Mouse (Mus musculus): ENCODE results near the gene Trim30c. TPM values are rescaled to one million over a fixed set of nuclear protein-coding genes. Genes with fewer than 3 reads are reported as not detected.
A peak's percentile ranks its signal among the peaks of the same experiment; 100 is the strongest.

Trim30c gene
- not detected for polyA plus RNA-seq (2012; fragmentation: generic; extraction: Trizol)

GRCm38 (mm10) chr7:104400698-104401097 lies at the start of gene Trim30c:
Gene Trim30c (minus strand): TSS chr7:104400837.
- no peak for TF ChIP-seq MYOG (IDR thresholded peaks at IDR 0.05; ENCODE audit: control insufficient read depth in 1 of 3, insufficient read depth in 1 of 3, insufficient read length in 2 of 3, low read depth in 2 of 3)
- Histone ChIP-seq H3K4me2 (ENCODE audit: low read depth) (no peak within 1 kb of the TSS), H3K4me3 (no peak within 1 kb of the TSS), H3K79me2 (ENCODE audit: control insufficient read depth, insufficient read depth) (no peaks in the 10 kb centered on the region), H3K36me3 (ENCODE audit: control insufficient read depth, insufficient read depth) (no peaks in the 10 kb centered on the region), H3K27me3 (ENCODE audit: control insufficient read depth, insufficient read depth, insufficient read length) (no peaks in the 10 kb centered on the region), H3ac (ENCODE audit: control insufficient read depth, insufficient read length) (no peak within 1 kb of the TSS)

- Histone ChIP-seq H3K36me3 (ENCODE audit: control insufficient read depth, insufficient read depth) (no peaks in the 10 kb centered on the region), H3K4me3 (no peak overlapping the region), H3K79me2 (ENCODE audit: control insufficient read depth, insufficient read depth) (no peaks in the 10 kb centered on the region), H3K4me2 (ENCODE audit: low read depth) (peak overlapping the region; percentile 27), H3K27me3 (ENCODE audit: control insufficient read depth, insufficient read depth, insufficient read length) (no peaks in the 10 kb centered on the region), H3ac (ENCODE audit: control insufficient read depth, insufficient read length) (no peak overlapping the region)
- no peak for TF ChIP-seq POLR2A (IDR thresholded peaks at IDR 0.05; ENCODE audit: insufficient read length, low read depth)
- no peak for TF ChIP-seq MAX (IDR thresholded peaks at IDR 0.05; ENCODE audit: low read depth)
- TF ChIP-seq SRF (IDR thresholded peaks at IDR 0.05; ENCODE audit: control insufficient read depth, insufficient read length, low read depth): no peak
Measured at GRCm38 (mm10) chr7:104445961-104446645, 45.5 kb upstream of the Trim30c start.

GRCm38 (mm10) chr7:104404460-104404950 lies 3.9 kb upstream of the Trim30c start:
- Histone ChIP-seq H3ac (ENCODE audit: control insufficient read depth, insufficient read length) (no peak overlapping the region), H3K36me3 (ENCODE audit: control insufficient read depth, insufficient read depth) (no peaks in the 10 kb centered on the region), H3K4me3 (no peak overlapping the region), H3K27me3 (ENCODE audit: control insufficient read depth, insufficient read depth, insufficient read length) (no peaks in the 10 kb centered on the region), H3K4me2 (ENCODE audit: low read depth) (no peak overlapping the region), H3K79me2 (ENCODE audit: control insufficient read depth, insufficient read depth) (no peaks in the 10 kb centered on the region)
- no peak for TF ChIP-seq TCF3 (IDR thresholded peaks at IDR 0.05; ENCODE audit: insufficient read length, low read depth)
- no peak for TF ChIP-seq SRF (IDR thresholded peaks at IDR 0.05; ENCODE audit: control insufficient read depth, insufficient read length, low read depth)
- no peak for TF ChIP-seq POLR2A (IDR thresholded peaks at IDR 0.05; ENCODE audit: insufficient read length, low read depth)
- no peak for TF ChIP-seq MYOD1 (IDR thresholded peaks at IDR 0.05; ENCODE audit: control insufficient read depth in 1 of 3, insufficient read length in 2 of 3, low read depth in 2 of 3)

GRCm38 (mm10) chr7:104401140-104401539 lies 503 bp upstream of the Trim30c start:
- no peak overlapping the region for H3K4me3 ChIP-seq
- H3K79me2 ChIP-seq (ENCODE audit: control insufficient read depth, insufficient read depth): no peaks in the 10 kb centered on the region
- no peaks in the 10 kb centered on the region for H3K36me3 ChIP-seq (ENCODE audit: control insufficient read depth, insufficient read depth)
- no peaks in the 10 kb centered on the region for H3K27me3 ChIP-seq (ENCODE audit: control insufficient read depth, insufficient read depth, insufficient read length)
- TF ChIP-seq MYOD1 (IDR thresholded peaks at IDR 0.05; ENCODE audit: control insufficient read depth in 1 of 3, insufficient read length in 2 of 3, low read depth in 2 of 3) (no peak), REST (IDR thresholded peaks at IDR 0.05; ENCODE audit: insufficient read depth, insufficient read length) (no peak), POLR2A (IDR thresholded peaks at IDR 0.05; ENCODE audit: insufficient read length, low read depth) (no peak), SRF (IDR thresholded peaks at IDR 0.05; ENCODE audit: control insufficient read depth, insufficient read length, low read depth) (no peak), POLR2AphosphoS2 (IDR thresholded peaks at IDR 0.05; ENCODE audit: insufficient read length, low read depth) (no peak), MYOG (IDR thresholded peaks at IDR 0.05; ENCODE audit: control insufficient read depth in 1 of 3, insufficient read depth in 1 of 3, insufficient read length in 2 of 3, low read depth in 2 of 3) (no peak), TCF3 (IDR thresholded peaks at IDR 0.05; ENCODE audit: insufficient read length, low read depth) (no peak)
- H3ac ChIP-seq (ENCODE audit: control insufficient read depth, insufficient read length): no peak overlapping the region
- no peak overlapping the region for H3K4me2 ChIP-seq (ENCODE audit: low read depth)

- H3K36me3 ChIP-seq (ENCODE audit: control insufficient read depth, insufficient read depth): no peaks in the 10 kb centered on the region
- no peak overlapping the region for H3K4me2 ChIP-seq (ENCODE audit: low read depth)
- no peaks in the 10 kb centered on the region for H3K27me3 ChIP-seq (ENCODE audit: control insufficient read depth, insufficient read depth, insufficient read length)
- TF ChIP-seq MYOD1 (IDR thresholded peaks at IDR 0.05; ENCODE audit: control insufficient read depth in 1 of 3, insufficient read length in 2 of 3, low read depth in 2 of 3): no peak
- no peak overlapping the region for H3ac ChIP-seq (ENCODE audit: control insufficient read depth, insufficient read length)
- H3K79me2 ChIP-seq (ENCODE audit: control insufficient read depth, insufficient read depth): no peaks in the 10 kb centered on the region
- no peak overlapping the region for H3K4me3 ChIP-seq
Measured at GRCm38 (mm10) chr7:104398492-104398891, 2.1 kb downstream of the Trim30c start.

- Histone ChIP-seq H3K4me2 (ENCODE audit: low read depth) (no peak within 1 kb of the TSS), H3K36me3 (ENCODE audit: control insufficient read depth, insufficient read depth) (no peaks in the 10 kb centered on the region), H3ac (ENCODE audit: control insufficient read depth, insufficient read length) (no peak within 1 kb of the TSS), H3K79me2 (ENCODE audit: control insufficient read depth, insufficient read depth) (no peaks in the 10 kb centered on the region), H3K27me3 (ENCODE audit: control insufficient read depth, insufficient read depth, insufficient read length) (no peaks in the 10 kb centered on the region), H3K4me3 (no peak within 1 kb of the TSS)
- TF ChIP-seq MYOD1 (IDR thresholded peaks at IDR 0.05; ENCODE audit: control insufficient read depth in 1 of 3, insufficient read length in 2 of 3, low read depth in 2 of 3) (no peak), CEBPB (IDR thresholded peaks at IDR 0.05; ENCODE audit: insufficient read depth, poor library complexity, severe bottlenecking) (no peak), POLR2AphosphoS2 (IDR thresholded peaks at IDR 0.05; ENCODE audit: insufficient read length, low read depth) (no peak), MYOG (IDR thresholded peaks at IDR 0.05; ENCODE audit: control insufficient read depth in 1 of 3, insufficient read depth in 1 of 3, insufficient read length in 2 of 3, low read depth in 2 of 3) (no peak), TCF12 (IDR thresholded peaks at IDR 0.05; ENCODE audit: insufficient read depth, poor library complexity, severe bottlenecking) (no peak), REST (IDR thresholded peaks at IDR 0.05; ENCODE audit: insufficient read depth, insufficient read length) (no peak), MAX (IDR thresholded peaks at IDR 0.05; ENCODE audit: low read depth) (no peak), E2F4 (IDR thresholded peaks at IDR 0.05; ENCODE audit: insufficient read depth) (no peak), SRF (IDR thresholded peaks at IDR 0.05; ENCODE audit: control insufficient read depth, insufficient read length, low read depth) (no peak), USF1 (IDR thresholded peaks at IDR 0.05; ENCODE audit: low read depth) (no peak), POLR2A (IDR thresholded peaks at IDR 0.05; ENCODE audit: insufficient read length, low read depth) (no peak), TCF3 (IDR thresholded peaks at IDR 0.05; ENCODE audit: insufficient read length, low read depth) (no peak)
Measured at GRCm38 (mm10) chr7:104369736-104370414, 30.8 kb downstream of the Trim30c start, which contains the start of gene Trim30b. Gene Trim30b (minus strand): TSS chr7:104369884.

Measured in myocyte (in vitro differentiated cells).